Mouse (Mus musculus) granulocyte monocyte progenitor cell, adult 5-6 weeks (primary cell): ENCODE data around the gene Olfr971. TPM values are rescaled to one million over a fixed set of nuclear protein-coding genes. Genes with fewer than 3 reads are reported as not detected.
"Not testable (repeated sequence)": the region's sequence is repeated elsewhere in the genome, so short reads cannot be mapped to it uniquely, and the experiment has no call there.

ENCODE experiments used
- ATAC-seq: replicated peaks from 2 replicates; pipeline ENCODE4 v1.8.0; 2016; ENCODE audit warnings: mild to moderate bottlenecking, moderate TSS enrichment, inconsistent platforms; ENCODE audit not compliant: poor library complexity, severe bottlenecking
- total RNA-seq, 2 experiments: library from RNA; stranded (forward) in 1 of 2; stranded (reverse) in 1 of 2; fragments of 200-712, 200-1000 nt in 1 of 2; fragments of >200 nt in 1 of 2; fragmentation: Nextera tagmentation in 1 of 2; gene quantifications; 2 replicates each; pipeline ENCODE4 v1.2.3; 2014 to 2017

The Olfr971 gene
- total RNA-seq (2014; fragmentation: Nextera tagmentation), result not detected in 2 replicates
- not detected in 2 replicates for total RNA-seq (2017)

- ATAC-seq, result not testable (repeated sequence)
These were observed at the start of gene Olfr971 for GRCm38 (mm10) chr9:39836576-39836975. Gene Olfr971 (plus strand): TSS chr9:39836876.

GRCm38 (mm10) chr9:39790558-39790957 lies 46.1 kb upstream of the Olfr971 start, which contains the start of gene Olfr969:
Gene Olfr969 (plus strand): TSS chr9:39790945.
- no peak for ATAC-seq

- no peak for ATAC-seq
These were observed 28.1 kb upstream of the Olfr971 start, which contains the start of gene Olfr970 for GRCm38 (mm10) chr9:39808560-39808959. Gene Olfr970 (plus strand): TSS chr9:39808860.

GRCm38 (mm10) chr9:39866122-39866521 lies 29.4 kb downstream of the Olfr971 start, which contains the start of gene Olfr972:
Gene Olfr972 (plus strand): TSS chr9:39866422.
- ATAC-seq, result no peak

- ATAC-seq, result not testable (repeated sequence)
These were observed 35.3 kb downstream of the Olfr971 start for GRCm38 (mm10) chr9:39871986-39872385.

GRCm38 (mm10) chr9:39877541-39878396 lies 41.1 kb downstream of the Olfr971 start:
- not testable (repeated sequence) for ATAC-seq

Other genes starting within 250 kb of the Olfr971 start
- gene AW551984, start 232.5 kb upstream of the Olfr971 start, total RNA-seq (2014; fragmentation: Nextera tagmentation), result not detected in 2 replicates
- not detected in 2 replicates for gene AW551984, start 232.5 kb upstream of the Olfr971 start, total RNA-seq (2017)
- gene Olfr148, start 226.2 kb upstream of the Olfr971 start, total RNA-seq (2014; fragmentation: Nextera tagmentation), result not detected in 2 replicates
- not detected in 2 replicates for gene Olfr148, start 226.2 kb upstream of the Olfr971 start, total RNA-seq (2017)
- gene Olfr960, start 215.5 kb upstream of the Olfr971 start, total RNA-seq (2014; fragmentation: Nextera tagmentation), result not detected in 2 replicates
- not detected in 2 replicates for gene Olfr960, start 215.5 kb upstream of the Olfr971 start, total RNA-seq (2017)
- not detected in 2 replicates for gene Olfr961, start 191.8 kb upstream of the Olfr971 start, total RNA-seq (2014; fragmentation: Nextera tagmentation)
- not detected in 2 replicates for gene Olfr961, start 191.8 kb upstream of the Olfr971 start, total RNA-seq (2017)
- not detected in 2 replicates for gene Olfr963, start 169.7 kb upstream of the Olfr971 start, total RNA-seq (2014; fragmentation: Nextera tagmentation)
- gene Olfr963, start 169.7 kb upstream of the Olfr971 start, total RNA-seq (2017), result not detected in 2 replicates
- gene Olfr149, start 129.8 kb upstream of the Olfr971 start, total RNA-seq (2014; fragmentation: Nextera tagmentation), result not detected in 2 replicates
- not detected in 2 replicates for gene Olfr149, start 129.8 kb upstream of the Olfr971 start, total RNA-seq (2017)
- gene Olfr965, start 125.5 kb upstream of the Olfr971 start, total RNA-seq (2014; fragmentation: Nextera tagmentation), result not detected in 2 replicates
- gene Olfr965, start 125.5 kb upstream of the Olfr971 start, total RNA-seq (2017), result not detected in 2 replicates
- not detected in 2 replicates for gene Olfr150, start 105.9 kb upstream of the Olfr971 start, total RNA-seq (2014; fragmentation: Nextera tagmentation)
- gene Olfr150, start 105.9 kb upstream of the Olfr971 start, total RNA-seq (2017), result not detected in 2 replicates
- gene Olfr967, start 90.6 kb upstream of the Olfr971 start, total RNA-seq (2014; fragmentation: Nextera tagmentation), result not detected in 2 replicates
- gene Olfr967, start 90.6 kb upstream of the Olfr971 start, total RNA-seq (2017), result not detected in 2 replicates
- gene Olfr968, start 53.6 kb upstream of the Olfr971 start, total RNA-seq (2014; fragmentation: Nextera tagmentation), result not detected in 2 replicates
- not detected in 2 replicates for gene Olfr968, start 53.6 kb upstream of the Olfr971 start, total RNA-seq (2017)
- not detected in 2 replicates for gene Olfr969, start 45.9 kb upstream of the Olfr971 start, total RNA-seq (2014; fragmentation: Nextera tagmentation)
- not detected in 2 replicates for gene Olfr969, start 45.9 kb upstream of the Olfr971 start, total RNA-seq (2017)
- not detected in 2 replicates for gene Olfr970, start 28.0 kb upstream of the Olfr971 start, total RNA-seq (2014; fragmentation: Nextera tagmentation)
- gene Olfr970, start 28.0 kb upstream of the Olfr971 start, total RNA-seq (2017), result not detected in 2 replicates
- not detected in 2 replicates for gene Olfr972, start 29.5 kb downstream of the Olfr971 start, total RNA-seq (2014; fragmentation: Nextera tagmentation)
- not detected in 2 replicates for gene Olfr972, start 29.5 kb downstream of the Olfr971 start, total RNA-seq (2017)
- gene Olfr229, start 70.5 kb downstream of the Olfr971 start, total RNA-seq (2014; fragmentation: Nextera tagmentation), result not detected in 2 replicates
- not detected in 2 replicates for gene Olfr229, start 70.5 kb downstream of the Olfr971 start, total RNA-seq (2017)
- gene Olfr974, start 100.6 kb downstream of the Olfr971 start, total RNA-seq (2014; fragmentation: Nextera tagmentation), result not detected in 2 replicates
- not detected in 2 replicates for gene Olfr974, start 100.6 kb downstream of the Olfr971 start, total RNA-seq (2017)
- gene Olfr975, start 115.2 kb downstream of the Olfr971 start, total RNA-seq (2014; fragmentation: Nextera tagmentation), result not detected in 2 replicates
- not detected in 2 replicates for gene Olfr975, start 115.2 kb downstream of the Olfr971 start, total RNA-seq (2017)
- gene Olfr976, start 124.3 kb downstream of the Olfr971 start, total RNA-seq (2014; fragmentation: Nextera tagmentation), result not detected in 2 replicates
- gene Olfr976, start 124.3 kb downstream of the Olfr971 start, total RNA-seq (2017), result not detected in 2 replicates
- gene Olfr978, start 155.2 kb downstream of the Olfr971 start, total RNA-seq (2014; fragmentation: Nextera tagmentation), result not detected in 2 replicates
- not detected in 2 replicates for gene Olfr978, start 155.2 kb downstream of the Olfr971 start, total RNA-seq (2017)
- gene Olfr979, start 166.6 kb downstream of the Olfr971 start, total RNA-seq (2014; fragmentation: Nextera tagmentation), result not detected in 2 replicates
- not detected in 2 replicates for gene Olfr979, start 166.6 kb downstream of the Olfr971 start, total RNA-seq (2017)
- gene Olfr980, start 172.7 kb downstream of the Olfr971 start, total RNA-seq (2014; fragmentation: Nextera tagmentation), result not detected in 2 replicates
- not detected in 2 replicates for gene Olfr980, start 172.7 kb downstream of the Olfr971 start, total RNA-seq (2017)
- not detected in 2 replicates for gene Olfr981, start 184.6 kb downstream of the Olfr971 start, total RNA-seq (2014; fragmentation: Nextera tagmentation)
- not detected in 2 replicates for gene Olfr981, start 184.6 kb downstream of the Olfr971 start, total RNA-seq (2017)
- not detected in 2 replicates for gene Olfr982, start 237.0 kb downstream of the Olfr971 start, total RNA-seq (2014; fragmentation: Nextera tagmentation)
- not detected in 2 replicates for gene Olfr982, start 237.0 kb downstream of the Olfr971 start, total RNA-seq (2017)